Mouse (Mus musculus) heart, adult 2 months (tissue): Measurements from ENCODE around the gene Acox2. TPM values are rescaled to one million over a fixed set of nuclear protein-coding genes. Genes with fewer than 3 reads are reported as not detected.

Source experiments
- DNase-seq, 2 experiments: peaks; one replicate each; pipeline ENCODE4 v3.0.0; 2021
- H3K27ac ChIP-seq: fragments of 200-600 bp; 2 replicates; pipeline ENCODE4 v1.8.1; 2022
- H3K27me3 ChIP-seq: fragments of 200-500 bp; 2 replicates; pipeline ENCODE4 v1.6.1; 2012; ENCODE audit warnings: mild to moderate bottlenecking, low read length, inconsistent platforms, mixed read lengths; ENCODE audit not compliant: control insufficient read depth, insufficient read depth
- H3K36me3 ChIP-seq: fragments of 200-500 bp; 2 replicates; pipeline ENCODE4 v1.6.1; 2012; ENCODE audit warnings: low read length, inconsistent platforms; ENCODE audit not compliant: control insufficient read depth, insufficient read depth
- H3K4me1 ChIP-seq: fragments of 200-500 bp; 2 replicates; pipeline ENCODE4 v1.6.1; 2011; ENCODE audit warnings: low read length; ENCODE audit not compliant: control insufficient read depth, insufficient read depth
- H3K4me3 ChIP-seq: fragments of 200-600 bp; 2 replicates; pipeline ENCODE4 v1.8.1; 2022
- H3K79me2 ChIP-seq: fragments of 200-500 bp; replicated peaks from 2 replicates; pipeline ENCODE4 v1.6.1; 2012; ENCODE audit warnings: mild to moderate bottlenecking, inconsistent platforms, low read length, moderate library complexity, mixed read lengths; ENCODE audit not compliant: control insufficient read depth, insufficient read depth
- H3K9ac ChIP-seq: fragments of 200-500 bp; 2 replicates; pipeline ENCODE4 v1.6.1; 2012; ENCODE audit warnings: low read depth, mild to moderate bottlenecking, control low read depth, inconsistent platforms, low read length, mixed read lengths
- CTCF ChIP-seq: fragments of 200-600 bp; IDR thresholded peaks from 2 replicates; pipeline ENCODE4 v1.8.1; 2022; ENCODE audit warnings: antibody characterized with exemption, mild to moderate bottlenecking, moderate library complexity
- EP300 ChIP-seq: fragments of 200-500 bp; IDR thresholded peaks from 2 replicates; pipeline ENCODE4 v1.6.1; 2011; ENCODE audit warnings: low read depth, low read length, control low read depth; ENCODE audit not compliant: insufficient read depth
- POLR2A ChIP-seq: fragments of 200-500 bp; IDR thresholded peaks from 2 replicates; pipeline ENCODE4 v1.6.1; 2011; ENCODE audit warnings: mild to moderate bottlenecking, low read depth, low read length, control low read depth; ENCODE audit not compliant: insufficient read depth
- WGBS: fragments of 180-500 bp; shearing (Covaris S2); methylation state at CpG from one replicate; pipeline ENCODE4 v1.1.7; 2018; 5-methylcytosine and 5-hydroxymethylcytosine counted together
- intact Hi-C: fragments of 180-260 bp; cut with DNase I; formaldehyde crosslinking; loops from one replicate; pipeline ENCODE4 v1.15.1; 2025
- polyA plus RNA-seq: library from polyadenylated mRNA; depleted of rRNA; stranded (reverse); fragments of >200 nt; gene quantifications from 2 replicates; pipeline ENCODE4 v1.2.3, GENCODE M21; 2012
- total RNA-seq, 2 experiments: library from RNA; stranded (reverse); gene quantifications; 2 replicates each; pipeline ENCODE4 v1.2.3; 2021

Gene Acox2
- total and polyA plus RNA-seq, 3 experiments, result 0.34 to 1.3 (median 0.91) TPM

- TF ChIP-seq EP300 (no peak), CTCF (peak; percentile 57)
- Histone ChIP-seq H3K4me1 (no peaks in the 10 kb centered on the region), H3K9ac (no peak overlapping the region), H3K27ac (no peak overlapping the region), H3K4me3 (no peak overlapping the region), H3K79me2 (no peaks in the 10 kb centered on the region), H3K27me3 (no peaks in the 10 kb centered on the region), H3K36me3 (no peaks in the 10 kb centered on the region)
- WGBS, result 54% methylated on average over 1 of the region's 1 CpGs
- DNase-seq, result no peak
- intact Hi-C loops, result loop anchor here (1.0 to 5.0 kb wide), 2 partner anchors 35 to 84 kb away; no protein-coding TSS in a partner anchor
Observed at GRCm38 (mm10) chr14:8262242-8262641, 3.1 kb upstream of the Acox2 start.

- no peaks in the 10 kb centered on the region for H3K4me1 ChIP-seq
- no peak overlapping the region for H3K4me3 ChIP-seq
- TF ChIP-seq CTCF (no peak), POLR2A (no peak), EP300 (no peak)
- WGBS, result 81% methylated on average over 5 of the region's 5 CpGs
- intact Hi-C loops, result loop anchor here (5.0 kb wide), 1 partner anchor 37 kb away; no protein-coding TSS in a partner anchor
- H3K9ac ChIP-seq, result no peak overlapping the region
- no peaks in the 10 kb centered on the region for H3K27me3 ChIP-seq
- no peak for DNase-seq
- H3K27ac ChIP-seq, result no peak overlapping the region
- H3K36me3 ChIP-seq, result no peaks in the 10 kb centered on the region
- no peaks in the 10 kb centered on the region for H3K79me2 ChIP-seq
Observed at GRCm38 (mm10) chr14:8260214-8260613, 1.1 kb upstream of the Acox2 start.

GRCm38 (mm10) chr14:8258752-8259151, 401 bp downstream of the Acox2 start:
- WGBS, result 53% methylated on average over 3 of the region's 3 CpGs
- intact Hi-C loops, result loop anchor here (5.0 kb wide), 1 partner anchor 291 kb away; no protein-coding TSS in a partner anchor
- H3K27me3 ChIP-seq, result no peaks in the 10 kb centered on the region
- H3K9ac ChIP-seq, result no peak overlapping the region
- H3K36me3 ChIP-seq, result no peaks in the 10 kb centered on the region
- no peak overlapping the region for H3K27ac ChIP-seq
- DNase-seq, result no peak
- TF ChIP-seq CTCF (no peak), EP300 (no peak), POLR2A (no peak)
- no peaks in the 10 kb centered on the region for H3K4me1 ChIP-seq
- H3K4me3 ChIP-seq, result no peak overlapping the region
- no peaks in the 10 kb centered on the region for H3K79me2 ChIP-seq

- peak in 1 of 2 experiments; percentile 27 for DNase-seq
- H3K4me1 ChIP-seq, result no peaks in the 10 kb centered on the region
- no peak overlapping the region for H3K27ac ChIP-seq
- H3K36me3 ChIP-seq, result no peaks in the 10 kb centered on the region
- no peak overlapping the region for H3K9ac ChIP-seq
- intact Hi-C loops, result loop anchor here (5.0 kb wide), 1 partner anchor 291 kb away; no protein-coding TSS in a partner anchor
- H3K4me3 ChIP-seq, result no peak overlapping the region
- TF ChIP-seq POLR2A (no peak), EP300 (no peak), CTCF (no peak)
- WGBS, result 18% methylated on average over 3 of the region's 3 CpGs
- no peaks in the 10 kb centered on the region for H3K27me3 ChIP-seq
- no peaks in the 10 kb centered on the region for H3K79me2 ChIP-seq
Observed at GRCm38 (mm10) chr14:8258335-8258627, 872 bp downstream of the Acox2 start.

- TF ChIP-seq EP300, result no peak
- TF ChIP-seq CTCF, result no peak
- no peak for TF ChIP-seq POLR2A
- Histone ChIP-seq H3K36me3 (no peaks in the 10 kb centered on the region), H3K27ac (no peak overlapping the region), H3K4me3 (no peak overlapping the region), H3K4me1 (no peaks in the 10 kb centered on the region), H3K79me2 (no peaks in the 10 kb centered on the region), H3K27me3 (no peaks in the 10 kb centered on the region), H3K9ac (no peak overlapping the region)
- WGBS, result 61% methylated on average over 7 of the region's 7 CpGs
- intact Hi-C loops, result loop anchor here (5.0 kb wide), 1 partner anchor 290 kb away; no protein-coding TSS in a partner anchor
- DNase-seq, result no peak
Observed at GRCm38 (mm10) chr14:8257521-8258334, 1.4 kb downstream of the Acox2 start.

DNA sequence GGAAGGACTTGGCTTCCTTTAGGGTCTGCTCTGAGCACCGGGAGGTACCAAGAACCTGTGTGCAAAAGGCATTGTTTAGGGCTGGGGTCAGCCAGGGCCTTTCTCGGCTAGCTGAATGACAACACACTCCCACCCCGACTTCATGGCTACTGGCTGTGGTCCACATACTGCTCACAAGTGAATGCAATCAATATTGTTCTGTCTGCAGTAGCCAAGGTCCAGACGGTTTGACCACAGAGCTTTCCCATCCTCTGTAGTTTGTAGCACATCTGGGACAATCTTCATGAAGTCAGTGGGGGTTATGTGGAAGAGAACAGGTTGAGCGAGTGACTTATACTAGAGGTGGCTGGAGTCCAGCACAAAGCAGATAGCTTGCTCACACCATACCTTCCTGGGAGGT, 2.3 kb downstream of the Acox2 start:
- Histone ChIP-seq H3K36me3 (no peaks in the 10 kb centered on the region), H3K27me3 (no peaks in the 10 kb centered on the region), H3K79me2 (no peaks in the 10 kb centered on the region), H3K9ac (no peak overlapping the region), H3K27ac (no peak overlapping the region), H3K4me3 (no peak overlapping the region), H3K4me1 (no peaks in the 10 kb centered on the region)
- intact Hi-C loops, result loop anchor here (5.0 kb wide), 1 partner anchor 290 kb away; no protein-coding TSS in a partner anchor
- WGBS, result 60% methylated on average over 5 of the region's 5 CpGs
- TF ChIP-seq CTCF (no peak), POLR2A (no peak), EP300 (no peak)
- no peak for DNase-seq
